Mouse (Mus musculus) embryonic facial prominence, embryonic 13.5 days (tissue): ENCODE results near the gene Tspan7. TPM values are rescaled to one million over a fixed set of nuclear protein-coding genes. Genes with fewer than 3 reads are reported as not detected.

Experiments
- ATAC-seq: fragments of 200-750 bp; cut with Nextera tagmentation; 2 replicates; pipeline ENCODE4 v1.8.0; 2017; ENCODE audit warnings: low read depth; ENCODE audit not compliant: insufficient number of reproducible peaks, insufficient read depth, low FRiP score, low TSS enrichment
- H3K27ac ChIP-seq: fragments of 300-500 bp; sonication (generic); 2 replicates; pipeline ENCODE4 v1.5.1; 2015; ENCODE audit warnings: moderate library complexity, mild to moderate bottlenecking, inconsistent platforms
- H3K27me3 ChIP-seq: fragments of 300-500 bp; sonication (generic); 2 replicates; pipeline ENCODE4 v1.6.1; 2015; ENCODE audit warnings: mild to moderate bottlenecking, inconsistent platforms
- H3K36me3 ChIP-seq: fragments of 300-500 bp; sonication (generic); 2 replicates; pipeline ENCODE4 v1.6.1; 2015; ENCODE audit warnings: mild to moderate bottlenecking, inconsistent platforms
- H3K4me1 ChIP-seq: fragments of 300-500 bp; sonication (generic); 2 replicates; pipeline ENCODE4 v1.6.1; 2015; ENCODE audit warnings: inconsistent platforms
- H3K4me2 ChIP-seq: fragments of 300-500 bp; sonication (generic); 2 replicates; pipeline ENCODE4 v1.6.1; 2015; ENCODE audit warnings: moderate library complexity, mild to moderate bottlenecking, inconsistent platforms
- H3K4me3 ChIP-seq: fragments of 300-500 bp; sonication (generic); 2 replicates; pipeline ENCODE4 v1.5.1; 2015; ENCODE audit warnings: mild to moderate bottlenecking, inconsistent platforms
- H3K9ac ChIP-seq: fragments of 300-500 bp; sonication (generic); 2 replicates; pipeline ENCODE4 v1.6.1; 2015; ENCODE audit warnings: mild to moderate bottlenecking, inconsistent platforms
- H3K9me3 ChIP-seq: fragments of 300-500 bp; sonication (generic); 2 replicates; pipeline ENCODE4 v1.6.1; 2016; ENCODE audit warnings: inconsistent platforms
- WGBS: fragments of 180-500 bp; shearing (Covaris S2); methylation state at CpG from one replicate; pipeline ENCODE4 v1.1.7; 2015; ENCODE audit warnings: mixed read lengths; 5-methylcytosine and 5-hydroxymethylcytosine counted together
- polyA plus RNA-seq: library from polyadenylated mRNA; unstranded; fragments of >200 nt; fragmentation: Nextera tagmentation; extraction: Ambion mirVana; gene quantifications from 2 replicates; pipeline ENCODE4 v1.2.1, GENCODE M21; 2015

Tspan7 gene
- polyA plus RNA-seq, 1 experiment from 2014 or later = 65.5 TPM

- 80% methylated on average over 3 of the region's 3 CpGs for WGBS
- Histone ChIP-seq H3K27me3 (no peaks in the 10 kb centered on the region; the same call in 1 of the 2 replicates), H3K9ac (no peak overlapping the region)
Measured at GRCm38 (mm10) chrX:10556899-10557298, 71.9 kb downstream of the Tspan7 start.

GRCm38 (mm10) chrX:10557596-10557995, 72.6 kb downstream of the Tspan7 start:
- Histone ChIP-seq H3K9me3 (no peaks in the 10 kb centered on the region), H3K9ac (no peak overlapping the region), H3K36me3 (no peaks in the 10 kb centered on the region), H3K4me2 (no peak overlapping the region), H3K4me3 (no peak overlapping the region), H3K4me1 (no peaks in the 10 kb centered on the region), H3K27ac (no peak overlapping the region), H3K27me3 (no peaks in the 10 kb centered on the region; the same call in 1 of the 2 replicates)
- WGBS = 69% methylated on average over 5 of the region's 5 CpGs
- no peak for ATAC-seq

More at GRCm38 (mm10) chrX:10556899-10557298, 71.9 kb downstream of the Tspan7 start:
- H3K4me1 ChIP-seq = no peaks in the 10 kb centered on the region
- no peaks in the 10 kb centered on the region for H3K36me3 ChIP-seq
- ATAC-seq = no peak
- no peak overlapping the region for H3K4me3 ChIP-seq
- no peaks in the 10 kb centered on the region for H3K9me3 ChIP-seq
- no peak overlapping the region for H3K4me2 ChIP-seq
- no peak overlapping the region for H3K27ac ChIP-seq

- Histone ChIP-seq H3K9me3 (no peaks in the 10 kb centered on the region), H3K4me1 (no peaks in the 10 kb centered on the region), H3K4me3 (no peak overlapping the region), H3K4me2 (no peak overlapping the region), H3K9ac (no peak overlapping the region), H3K36me3 (no peaks in the 10 kb centered on the region), H3K27ac (no peak overlapping the region), H3K27me3 (no peaks in the 10 kb centered on the region; the same call in 1 of the 2 replicates)
- WGBS = 61% methylated on average over 2 of the region's 2 CpGs
- no peak for ATAC-seq
Measured at GRCm38 (mm10) chrX:10558625-10559024, 73.7 kb downstream of the Tspan7 start.

GRCm38 (mm10) chrX:10565811-10566210, 80.9 kb downstream of the Tspan7 start:
- ATAC-seq = no peak
- Histone ChIP-seq H3K9ac (no peak overlapping the region), H3K27me3 (no peaks in the 10 kb centered on the region; the same call in 1 of the 2 replicates), H3K36me3 (no peaks in the 10 kb centered on the region), H3K4me3 (no peak overlapping the region), H3K27ac (no peak overlapping the region), H3K4me2 (no peak overlapping the region), H3K4me1 (no peaks in the 10 kb centered on the region), H3K9me3 (no peaks in the 10 kb centered on the region)
- WGBS = 71% methylated on average over 3 of the region's 3 CpGs

- Histone ChIP-seq H3K27ac (no peak overlapping the region), H3K9ac (no peak overlapping the region), H3K4me3 (no peak overlapping the region), H3K4me1 (peaks cover 9% of the 10 kb centered on the region; the same call in 1 of the 2 replicates), H3K36me3 (no peaks in the 10 kb centered on the region), H3K9me3 (no peaks in the 10 kb centered on the region), H3K27me3 (no peaks in the 10 kb centered on the region; the same call in 1 of the 2 replicates), H3K4me2 (no peak overlapping the region)
- no peak for ATAC-seq
- WGBS = 32% methylated on average over 3 of the region's 3 CpGs
Measured at GRCm38 (mm10) chrX:10574523-10574922, 89.6 kb downstream of the Tspan7 start.

GRCm38 (mm10) chrX:10575406-10575805, 90.4 kb downstream of the Tspan7 start:
- no peak for ATAC-seq
- H3K27ac ChIP-seq = no peak overlapping the region
- no peak overlapping the region for H3K4me3 ChIP-seq
- no peaks in the 10 kb centered on the region for H3K9me3 ChIP-seq
- H3K36me3 ChIP-seq = no peaks in the 10 kb centered on the region
- no peaks in the 10 kb centered on the region; the same call in 1 of the 2 replicates for H3K27me3 ChIP-seq
- H3K9ac ChIP-seq = no peak overlapping the region
- H3K4me2 ChIP-seq = no peak overlapping the region
- peaks cover 9% of the 10 kb centered on the region; the same call in 1 of the 2 replicates for H3K4me1 ChIP-seq
- 58% methylated on average over 2 of the region's 2 CpGs for WGBS

GRCm38 (mm10) chrX:10576349-10576748, 91.4 kb downstream of the Tspan7 start:
- Histone ChIP-seq H3K9me3 (no peaks in the 10 kb centered on the region), H3K9ac (no peak overlapping the region), H3K27me3 (no peaks in the 10 kb centered on the region; the same call in 1 of the 2 replicates), H3K4me2 (no peak overlapping the region), H3K4me1 (peaks cover 9% of the 10 kb centered on the region; the same call in 1 of the 2 replicates), H3K27ac (no peak overlapping the region), H3K36me3 (no peaks in the 10 kb centered on the region), H3K4me3 (no peak overlapping the region)
- 79% methylated on average over 4 of the region's 4 CpGs for WGBS
- no peak for ATAC-seq

- Histone ChIP-seq H3K36me3 (no peaks in the 10 kb centered on the region), H3K27me3 (no peaks in the 10 kb centered on the region; the same call in 1 of the 2 replicates), H3K27ac (no peak overlapping the region), H3K4me2 (no peak overlapping the region), H3K9ac (no peak overlapping the region), H3K4me3 (no peak overlapping the region), H3K4me1 (peaks cover 9% of the 10 kb centered on the region; the same call in 1 of the 2 replicates), H3K9me3 (no peaks in the 10 kb centered on the region)
- ATAC-seq = no peak
- 3% methylated on average over 1 of the region's 1 CpGs for WGBS
Measured at GRCm38 (mm10) chrX:10577356-10577755, 92.4 kb downstream of the Tspan7 start.

GRCm38 (mm10) chrX:10582731-10583130, 97.8 kb downstream of the Tspan7 start:
- Histone ChIP-seq H3K9me3 (no peaks in the 10 kb centered on the region), H3K36me3 (no peaks in the 10 kb centered on the region), H3K27ac (no peak overlapping the region), H3K4me3 (no peak overlapping the region), H3K9ac (no peak overlapping the region), H3K4me2 (no peak overlapping the region), H3K27me3 (peaks cover 4% of the 10 kb centered on the region; the same call in 1 of the 2 replicates), H3K4me1 (no peaks in the 10 kb centered on the region; the same call in 1 of the 2 replicates)
- no peak for ATAC-seq
- 71% methylated on average over 4 of the region's 4 CpGs for whole genome bisulfite sequencing

- no peaks in the 10 kb centered on the region for H3K4me1 ChIP-seq
- no peak overlapping the region for H3K27ac ChIP-seq
- H3K9me3 ChIP-seq = no peaks in the 10 kb centered on the region
- H3K9ac ChIP-seq = no peak overlapping the region
- no peak for ATAC-seq
- H3K4me3 ChIP-seq = no peak overlapping the region
- H3K36me3 ChIP-seq = no peaks in the 10 kb centered on the region
- 68% methylated on average over 3 of the region's 3 CpGs for WGBS
- H3K4me2 ChIP-seq = no peak overlapping the region
- no peaks in the 10 kb centered on the region for H3K27me3 ChIP-seq
Measured at GRCm38 (mm10) chrX:10592244-10592643, 107.3 kb downstream of the Tspan7 start.

- Histone ChIP-seq H3K27me3 (no peaks in the 10 kb centered on the region), H3K4me1 (no peaks in the 10 kb centered on the region), H3K4me3 (no peak overlapping the region), H3K27ac (no peak overlapping the region), H3K4me2 (no peak overlapping the region), H3K9ac (no peak overlapping the region), H3K36me3 (no peaks in the 10 kb centered on the region), H3K9me3 (no peaks in the 10 kb centered on the region)
- 94% methylated on average over 7 of the region's 7 CpGs for WGBS
- no peak for ATAC-seq
Measured at GRCm38 (mm10) chrX:10593561-10593960, 108.6 kb downstream of the Tspan7 start.

- Histone ChIP-seq H3K4me2 (no peak overlapping the region), H3K4me3 (no peak overlapping the region), H3K9me3 (no peaks in the 10 kb centered on the region), H3K4me1 (no peaks in the 10 kb centered on the region), H3K27me3 (peaks cover 4% of the 10 kb centered on the region; the same call in 1 of the 2 replicates), H3K27ac (no peak overlapping the region), H3K36me3 (no peaks in the 10 kb centered on the region), H3K9ac (no peak overlapping the region)
- WGBS = 15% methylated on average over 5 of the region's 5 CpGs
- ATAC-seq = no peak
Measured at GRCm38 (mm10) chrX:10617119-10617518, 132.2 kb downstream of the Tspan7 start.
